ENCODE assay signal across 10 mouse cellular contexts in the genomic region with DNA sequence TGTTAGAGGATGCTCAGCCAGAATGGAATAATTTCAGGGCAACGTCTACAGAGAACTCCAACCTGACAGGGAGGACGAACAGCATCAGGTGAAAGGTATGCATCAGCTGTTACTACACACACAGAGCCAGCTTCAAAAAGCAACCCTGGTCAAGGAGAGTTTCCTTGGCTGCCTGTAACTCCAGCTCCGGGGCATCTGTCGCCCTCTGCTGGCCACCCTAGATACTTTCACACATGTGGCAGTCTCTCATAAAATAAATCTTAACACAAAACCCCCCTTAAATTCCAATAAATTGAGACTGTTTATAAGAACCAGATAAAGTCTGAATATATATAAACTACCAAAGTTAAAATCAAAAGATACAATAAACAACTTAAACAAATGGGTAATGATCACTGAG. TPM values are rescaled to one million over a fixed set of nuclear protein-coding genes. Genes with fewer than 3 reads are reported as not detected.
A peak's percentile ranks its signal among the peaks of the same experiment; 100 is the strongest.
DNase-seq lines count a peak whose midpoint lies in the region; ATAC-seq and TF ChIP-seq lines count a peak whose summit lies in the region.
"Had no signal": no experiment of that assay in that cellular context is flagged by ENCODE, and none has a peak within 500 bp of the region (broad histone marks: within the 10 kb centered on the region; RNA-seq: fewer than 3 reads in every experiment).

No protein-coding gene starts in this region.

- no peaks in the 10 kb centered on the region for H3K4me1 ChIP-seq in embryonic facial prominence, embryonic 10.5 days
- H3K4me1 ChIP-seq in liver, embryonic 14.5 days (replicated peaks; ENCODE audit: control insufficient read depth in 2 of 2, insufficient read depth in 2 of 2, low read length in 1 of 2): no peaks in the 10 kb centered on the region

- H3K27ac ChIP-seq in left cerebral cortex, adult 2 months: no peak overlapping the region
- no peak overlapping the region for H3K27ac ChIP-seq in embryonic facial prominence, embryonic 10.5 days (replicated peaks)
- no peak overlapping the region for H3K27ac ChIP-seq in liver, embryonic 14.5 days
- H3K27ac ChIP-seq: heart, embryonic 15.5 days; neural tube, embryonic 12.5 days had no signal

- peak; percentile 19 for DNase-seq in cerebellum, adult 11-12 months
- DNase-seq in cerebellum, adult 9-10 months: no peak
- peak; percentile 46 to 72 for DNase-seq in left cerebral cortex, adult 2 months (ENCODE audit: extremely low spot score in 1 of 2, low spot score in 2 of 2)
- no peak for DNase-seq in left cerebral cortex, postnatal 36 days (ENCODE audit: low spot score in 2 of 2)
- DNase-seq in R1 (ENCODE audit: low read depth, low spot score): peak; percentile 45
- peak; percentile 68 for DNase-seq in embryonic facial prominence, embryonic 10.5 days (ENCODE audit: low spot score)
- no peak for DNase-seq in liver, embryonic 14.5 days (ENCODE audit: low read depth in 3 of 3, low spot score in 3 of 3)
- peak; percentile 41 for DNase-seq in thymus, postnatal 0 days (ENCODE audit: low spot score)

- TF ChIP-seq EP300 in liver, embryonic 14.5 days (IDR thresholded peaks at IDR 0.05; ENCODE audit: low read depth): no peak

- H3K27me3 ChIP-seq in embryonic facial prominence, embryonic 10.5 days (replicated peaks; ENCODE audit: low read depth, poor library complexity, severe bottlenecking): peaks cover 32% of the 10 kb centered on the region
- no peaks in the 10 kb centered on the region for H3K27me3 ChIP-seq in liver, embryonic 14.5 days (ENCODE audit: control insufficient read depth, insufficient read depth, low read length)
- H3K27me3 ChIP-seq: neural tube, embryonic 12.5 days had no signal

- H3K36me3 ChIP-seq in embryonic facial prominence, embryonic 10.5 days (replicated peaks): no peaks in the 10 kb centered on the region
- no peaks in the 10 kb centered on the region for H3K36me3 ChIP-seq in liver, embryonic 14.5 days (replicated peaks; ENCODE audit: control insufficient read depth, insufficient read depth, low read depth)
- H3K36me3 ChIP-seq: heart, embryonic 15.5 days; neural tube, embryonic 12.5 days had no signal

- WGBS in embryonic facial prominence, embryonic 10.5 days: 3% methylated on average over 4 of the region's 4 CpGs
- WGBS in liver, embryonic 14.5 days (ENCODE audit: insufficient replicate concordance): under 1% methylated on average over 4 of the region's 4 CpGs

- H3K4me3 ChIP-seq in left cerebral cortex, adult 2 months: no peak overlapping the region
- no peak overlapping the region for H3K4me3 ChIP-seq in embryonic facial prominence, embryonic 10.5 days
- no peak overlapping the region for H3K4me3 ChIP-seq in liver, embryonic 14.5 days (ENCODE audit: insufficient read depth in 1 of 2, low read depth in 2 of 2, low read length in 2 of 2)
- H3K4me3 ChIP-seq: heart, embryonic 15.5 days; neural tube, embryonic 12.5 days had no signal

- H3K9me3 ChIP-seq in embryonic facial prominence, embryonic 10.5 days: no peaks in the 10 kb centered on the region
- H3K9me3 ChIP-seq in liver, embryonic 14.5 days (ENCODE audit: control insufficient read depth, low read length): no peaks in the 10 kb centered on the region
- H3K9me3 ChIP-seq: heart, embryonic 15.5 days; neural tube, embryonic 12.5 days had no signal

- peak; percentile 92 for TF ChIP-seq CTCF in left cerebral cortex, adult 2 months (IDR thresholded peaks at IDR 0.05)
- peak; percentile 75 for TF ChIP-seq CTCF in liver, embryonic 14.5 days (IDR thresholded peaks at IDR 0.05; ENCODE audit: low read depth)

- intact Hi-C loops in left cerebral cortex, adult 2 months (cut with DNase I): loop anchor here (1.0 to 5.0 kb wide), 2 partner anchors 71 to 199 kb away; no protein-coding TSS in a partner anchor
- intact Hi-C loops in left cerebral cortex, postnatal 36 days (cut with DNase I): loop anchor here (2.0 kb wide), 1 partner anchor 73 kb away; no protein-coding TSS in a partner anchor

- no peak for ATAC-seq in liver, embryonic 14.5 days (ENCODE audit: insufficient read depth)

- no peak overlapping the region for H3K4me2 ChIP-seq in liver, embryonic 14.5 days (ENCODE audit: low read depth)
- H3K4me2 ChIP-seq: heart, embryonic 15.5 days; neural tube, embryonic 12.5 days had no signal

- H3K9ac ChIP-seq in liver, embryonic 14.5 days (replicated peaks): no peak overlapping the region
- H3K9ac ChIP-seq: heart, embryonic 15.5 days; neural tube, embryonic 12.5 days had no signal

RNA-seq across cellular contexts. Expression of gene T, which starts 27.3 kb away (rescaled TPM):
- not detected for total RNA-seq in left cerebral cortex, adult 2 months (2021)
- not detected for total RNA-seq in left cerebral cortex, postnatal 36 days (2021)
- 0.39 and 0.59 TPM in 2 replicates for polyA plus RNA-seq in embryonic facial prominence, embryonic 10.5 days (2016; fragmentation: Nextera tagmentation; extraction: Ambion mirVana)
- 0.03 TPM in 1 of 2 replicates, not detected in the other for polyA plus RNA-seq in liver, embryonic 14.5 days (2012; rRNA removed)
- polyA plus RNA-seq in liver, embryonic 14.5 days (2014; fragmentation: Nextera tagmentation; extraction: Ambion mirVana): not detected in 2 replicates
- 0.09 and 0.14 TPM in 2 replicates for polyA plus RNA-seq in thymus, postnatal 0 days (2015; fragmentation: Nextera tagmentation; extraction: Ambion mirVana)

Comparison
In these comparisons a context has a peak if more than half of its experiments do, and no peak if none do; other contexts are left out.
1. DNase-seq: peak in cerebellum, adult 11-12 months (single experiment), left cerebral cortex, adult 2 months (2 of 2), R1 (single experiment), embryonic facial prominence, embryonic 10.5 days (single experiment) and thymus, postnatal 0 days (single experiment); none in cerebellum, adult 9-10 months (single experiment), left cerebral cortex, postnatal 36 days (0 of 2) and liver, embryonic 14.5 days (0 of 3).